Mouse (Mus musculus) lung, adult 2 months (tissue): Measurements from ENCODE around the gene Ifit1bl1.

Source experiments
- CTCF ChIP-seq: fragments of 200-500 bp; IDR thresholded peaks from 2 replicates; pipeline ENCODE4 v1.5.1; 2011; ENCODE audit warnings: mild to moderate bottlenecking, low read length, control low read depth; ENCODE audit not compliant: insufficient read depth
- POLR2A ChIP-seq: fragments of 200-500 bp; IDR thresholded peaks from 2 replicates; pipeline ENCODE4 v1.6.1; 2011; ENCODE audit warnings: low read depth, mild to moderate bottlenecking, control low read depth, low read length, borderline replicate concordance; ENCODE audit errors: extremely low read depth

GRCm38 (mm10) chr19:34551981-34552380 lies 49.8 kb downstream of the Ifit1bl1 start:
- TF ChIP-seq POLR2A: no peak
- no peak for TF ChIP-seq CTCF
